Mouse (Mus musculus) gastrocnemius, postnatal 25 days (tissue): ENCODE measurements around the gene Prss30. TPM values are rescaled to one million over a fixed set of nuclear protein-coding genes. Genes with fewer than 3 reads are reported as not detected.
"Not testable (repeated sequence)": the region's sequence is repeated elsewhere in the genome, so short reads cannot be mapped to it uniquely, and the experiment has no call there.

ENCODE experiments used
- DNase-seq: peaks from one replicate; pipeline ENCODE4 v3.0.0; 2022
- total RNA-seq, 2 experiments: library from RNA; stranded (reverse); gene quantifications; 1 replicate in 1 of 2; 2 replicates in 1 of 2; pipeline ENCODE4 v1.2.3; 2021

The Prss30 gene
- total RNA-seq, 2 experiments from 2014 or later, result not detected

- no peak for DNase-seq
Measured at GRCm38 (mm10) chr17:23984989-23985388, 4.6 kb upstream of the Prss30 start.

DNA sequence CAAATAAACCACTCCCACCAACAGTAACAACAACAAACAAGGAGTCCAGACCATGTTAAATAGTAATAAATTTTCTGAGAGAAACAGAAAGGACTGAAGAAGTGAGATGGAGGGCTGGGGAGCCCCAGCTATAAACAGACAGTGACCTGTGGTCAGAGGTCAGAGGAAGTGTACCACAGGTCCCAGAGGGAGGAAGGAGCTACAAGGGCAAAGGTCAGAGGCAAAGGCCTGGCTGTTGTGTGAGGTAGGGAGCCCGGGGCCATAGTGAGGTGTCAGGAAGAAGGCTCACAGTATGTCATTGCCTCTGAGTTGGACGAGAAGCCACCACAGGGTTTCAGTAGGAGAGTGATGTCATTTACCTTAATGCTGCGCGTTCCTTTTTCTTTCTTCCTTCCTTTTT lies 2.5 kb upstream of the Prss30 start:
- no peak for DNase-seq

DNA sequence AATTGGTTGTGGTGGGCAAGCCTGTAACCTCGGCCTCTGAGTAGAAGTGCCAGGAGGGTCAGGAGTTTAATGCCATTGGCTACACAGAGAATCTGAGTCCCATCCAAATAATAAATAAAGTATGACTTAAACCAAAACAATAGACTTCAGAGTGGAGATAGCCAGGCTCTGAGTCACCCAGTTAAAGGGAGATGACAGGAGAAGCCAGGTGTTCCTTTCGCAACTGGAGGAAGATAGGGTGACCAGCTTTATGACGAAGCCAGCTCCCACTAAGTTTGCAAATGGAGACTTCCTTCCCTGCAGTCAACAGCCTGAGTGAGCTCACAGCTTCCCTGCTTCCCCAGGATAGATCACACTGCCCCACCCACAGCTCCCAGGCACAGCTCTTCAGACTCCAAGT lies 895 bp downstream of the Prss30 start:
- no peak for DNase-seq

DNA sequence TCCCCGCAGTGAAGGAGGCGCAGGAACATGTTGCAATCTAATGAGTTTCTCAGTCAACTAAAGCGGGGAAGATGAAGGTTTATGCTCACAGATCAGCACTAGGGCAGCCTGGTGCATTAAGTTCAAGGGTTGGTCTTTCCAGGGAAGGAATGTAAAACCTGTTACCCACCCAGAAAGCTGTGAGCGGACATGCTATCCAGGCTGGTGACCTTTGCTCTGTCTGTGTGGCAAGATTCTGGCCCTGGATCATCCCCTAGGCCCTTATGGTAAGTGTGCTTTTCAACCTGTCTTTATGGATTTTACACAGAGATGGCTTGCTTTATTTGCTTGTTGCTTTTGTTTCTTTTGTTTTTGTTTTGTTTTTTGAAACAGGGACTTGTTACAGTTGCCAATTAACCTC lies 3.7 kb downstream of the Prss30 start:
- no peak for DNase-seq

DNA sequence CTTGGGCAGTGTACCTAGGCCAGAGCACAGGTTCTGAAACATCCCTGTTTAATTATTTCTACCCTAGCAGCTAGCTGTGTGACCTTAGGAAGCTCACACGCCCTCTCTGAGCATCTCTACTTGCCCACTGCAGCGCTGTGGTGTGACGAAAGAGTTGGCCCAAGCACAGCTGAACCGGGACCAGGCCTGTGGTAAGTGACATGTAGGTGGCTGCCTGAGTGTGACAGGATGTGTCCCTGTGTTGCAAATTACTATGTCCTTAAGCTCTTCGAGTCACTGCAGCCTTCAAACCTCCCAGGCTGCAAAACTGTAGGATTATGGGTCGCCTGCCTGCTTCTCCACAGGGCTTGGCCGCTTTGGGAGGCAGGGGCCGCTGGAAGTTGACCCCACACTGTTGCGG lies 9.1 kb downstream of the Prss30 start:
- no peak for DNase-seq

DNA sequence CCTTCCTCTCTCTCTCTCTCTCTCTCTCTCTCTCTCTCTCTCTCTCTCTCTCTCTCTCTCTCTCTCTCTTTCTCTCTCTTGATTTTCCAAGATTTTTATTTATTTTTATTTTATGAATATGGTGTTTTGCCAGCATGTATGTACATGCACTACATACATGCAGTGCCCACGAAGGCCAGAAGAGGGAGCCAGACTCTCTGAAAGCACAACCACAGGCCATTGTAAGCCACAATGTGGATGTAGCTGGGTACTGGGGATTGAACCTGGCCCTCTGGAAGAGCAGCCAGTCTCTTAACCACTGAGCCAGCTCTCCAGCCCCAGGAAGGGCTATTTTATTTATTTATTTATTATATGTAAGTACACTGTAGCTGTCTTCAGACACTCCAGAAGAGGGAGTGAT lies 11.1 kb downstream of the Prss30 start:
- no peak for DNase-seq

DNA sequence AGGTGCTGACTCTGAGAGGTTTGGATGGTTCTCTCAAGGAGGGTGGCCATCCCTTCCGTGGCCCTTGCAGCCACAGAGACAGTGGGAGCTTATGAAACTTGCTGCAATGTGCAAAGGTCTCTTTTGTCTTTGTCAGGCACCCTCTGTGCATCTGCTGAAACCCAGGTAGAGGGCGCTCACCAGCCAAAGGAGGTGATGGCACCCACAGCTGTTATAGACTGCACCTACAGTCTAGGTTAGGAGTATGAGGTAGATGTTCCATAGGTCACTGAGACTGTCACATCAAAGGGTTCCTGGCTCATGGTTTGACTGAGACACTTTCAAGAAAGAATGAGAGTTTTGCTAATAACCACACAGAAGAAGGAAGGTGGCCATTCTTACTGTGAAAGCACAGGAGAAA lies 11.6 kb downstream of the Prss30 start:
- no peak for DNase-seq

- DNase-seq, result no peak
Measured at GRCm38 (mm10) chr17:23966658-23967401, 13.5 kb downstream of the Prss30 start.

- no peak for DNase-seq
Measured at GRCm38 (mm10) chr17:23965805-23966425, 14.5 kb downstream of the Prss30 start.

- DNase-seq, result no peak
Measured at GRCm38 (mm10) chr17:23961573-23962122, 18.7 kb downstream of the Prss30 start.

DNA sequence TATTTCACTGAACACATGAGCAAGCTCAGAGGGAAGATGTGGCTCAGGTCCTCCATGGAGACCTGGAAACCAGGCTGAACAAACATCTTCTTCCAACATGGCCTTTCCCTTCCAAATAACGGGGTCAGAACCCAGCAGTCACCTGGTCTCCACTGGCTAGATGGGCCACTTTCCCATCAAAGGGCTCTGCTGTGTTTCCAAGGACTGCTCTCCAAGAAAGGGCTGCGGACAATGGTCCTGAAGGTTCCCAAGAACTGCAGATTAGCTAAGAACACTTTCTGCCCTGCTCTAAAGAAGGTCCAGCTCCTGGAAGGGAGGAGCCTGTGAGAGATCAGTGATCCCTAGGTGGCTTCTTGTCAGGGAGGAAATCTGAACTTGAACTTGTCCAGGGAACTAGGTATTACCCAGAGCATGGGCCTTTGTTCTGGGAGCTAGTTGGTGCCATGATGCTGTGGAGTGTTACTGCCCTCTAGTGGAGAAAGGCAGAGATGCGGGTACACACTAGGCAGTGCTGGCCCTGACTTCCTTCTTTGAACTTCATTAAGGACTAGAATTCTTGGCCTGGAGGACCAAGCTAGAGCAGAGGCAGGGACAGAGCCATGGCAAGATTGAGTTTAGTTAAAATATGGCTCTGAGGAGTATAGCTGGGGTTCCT lies 20.2 kb downstream of the Prss30 start:
- peak; percentile 46 for DNase-seq

DNA sequence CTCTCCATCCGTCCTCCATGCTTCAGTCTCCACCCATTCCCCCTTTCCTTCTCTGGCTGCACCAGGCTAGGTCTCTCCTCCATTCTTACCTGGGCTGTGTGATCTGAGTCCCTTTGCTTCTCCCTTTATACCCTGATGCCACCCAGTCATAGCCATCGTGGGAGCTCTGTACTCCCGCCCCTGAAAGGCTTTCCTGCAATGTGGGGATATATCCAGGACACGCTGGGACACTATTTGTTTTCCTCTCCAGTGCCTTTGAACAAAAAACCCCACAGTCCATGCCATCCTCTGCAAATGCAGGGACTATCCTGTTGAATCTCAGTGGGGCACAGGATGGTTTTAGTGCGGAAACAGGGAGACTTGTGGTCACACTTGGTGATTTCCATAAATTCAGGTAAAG lies 25.2 kb downstream of the Prss30 start, which contains the start of gene Sbpl:
TSS of gene Sbpl (minus strand) at position 101 of the 400 bp plus-strand sequence.
- DNase-seq, result no peak

DNA sequence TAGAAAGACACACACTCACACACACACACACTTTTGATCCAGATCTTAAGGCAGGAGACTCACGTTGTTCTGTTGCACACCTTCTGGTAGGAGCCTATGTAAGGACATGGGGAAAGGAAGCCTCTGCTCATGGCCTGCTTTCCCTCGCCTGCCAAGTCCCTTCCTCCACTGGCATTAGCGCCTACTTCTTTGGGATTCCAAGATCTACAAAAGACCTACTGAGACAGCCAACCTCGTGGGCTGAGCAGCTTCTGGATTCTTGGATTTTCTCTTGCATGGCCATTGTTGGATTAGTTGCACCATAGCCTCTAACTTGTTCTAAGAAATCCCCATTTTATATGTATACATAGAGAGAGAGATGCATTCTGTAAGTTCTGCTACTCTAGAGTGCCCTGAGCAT lies 29.5 kb downstream of the Prss30 start:
- DNase-seq, result not testable (repeated sequence)

- no peak for DNase-seq
Measured at GRCm38 (mm10) chr17:23949068-23949467, 31.3 kb downstream of the Prss30 start.

- not testable (repeated sequence) for DNase-seq
Measured at GRCm38 (mm10) chr17:23947486-23947885, 32.9 kb downstream of the Prss30 start.

DNA sequence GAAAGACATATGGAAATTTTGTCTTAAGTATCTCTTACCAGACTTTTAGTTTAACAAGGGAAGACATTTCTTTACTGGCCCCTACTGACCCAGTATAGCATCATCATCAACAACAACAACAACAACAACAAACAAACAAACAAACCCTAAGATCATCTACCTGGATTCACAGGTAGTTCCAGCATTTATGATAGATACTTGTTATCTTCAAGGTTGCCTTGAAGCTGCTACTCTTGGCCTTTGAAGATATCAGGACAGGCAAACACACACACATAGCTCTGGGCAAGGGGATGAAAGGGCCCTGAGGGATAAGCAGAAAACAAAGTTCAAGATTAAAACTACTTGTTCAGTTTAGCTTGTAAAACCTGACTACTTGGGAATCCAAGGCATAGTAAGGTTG lies 39.0 kb downstream of the Prss30 start, which contains the start of gene Sbp:
TSS of gene Sbp (plus strand) at position 301 of the 400 bp plus-strand sequence.
- no peak for DNase-seq

- DNase-seq, result no peak
Measured at GRCm38 (mm10) chr17:23931157-23931556, 49.2 kb downstream of the Prss30 start.

GRCm38 (mm10) chr17:23925090-23925493 lies 55.3 kb downstream of the Prss30 start:
- DNase-seq, result peak; percentile 48

DNA sequence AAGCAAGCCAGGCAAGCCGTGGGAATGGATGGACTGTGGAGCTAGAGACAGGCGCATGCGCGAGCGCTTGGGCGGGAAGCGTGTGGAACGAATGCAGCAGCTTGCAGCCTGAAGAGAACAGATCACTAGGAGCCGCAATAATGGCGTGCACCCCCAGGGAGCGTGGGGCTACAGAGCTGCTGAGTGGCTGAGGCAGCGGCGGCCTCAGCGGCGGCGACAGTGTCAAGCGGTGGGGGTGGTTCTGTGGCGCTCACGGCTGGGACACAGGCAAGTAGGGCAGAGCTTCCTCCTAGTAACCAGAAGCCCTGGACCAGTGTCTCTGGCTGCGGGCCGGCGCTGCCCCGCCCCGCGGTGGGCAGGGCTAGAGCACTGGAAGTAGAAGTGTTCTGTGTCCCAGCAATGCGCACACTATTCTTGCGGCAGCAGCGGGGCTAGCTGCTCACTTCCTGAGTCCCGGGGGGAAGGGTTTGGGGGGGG lies 55.8 kb downstream of the Prss30 start:
- DNase-seq, result peak; percentile 94
